Mouse (Mus musculus) lung, postnatal 36 days (tissue): ENCODE data around the gene Gm28043.
A peak's percentile ranks its signal among the peaks of the same experiment; 100 is the strongest.

Experiments
- DNase-seq: peaks from one replicate; pipeline ENCODE4 v3.0.0; 2022; ENCODE audit warnings: mixed read lengths

Gm28043 gene

GRCm38 (mm10) chr17:29681669-29682068 lies 67.0 kb downstream of the Gm28043 start:
- no peak for DNase-seq

GRCm38 (mm10) chr17:29682261-29682660 lies 67.6 kb downstream of the Gm28043 start:
- DNase-seq, result no peak

DNA sequence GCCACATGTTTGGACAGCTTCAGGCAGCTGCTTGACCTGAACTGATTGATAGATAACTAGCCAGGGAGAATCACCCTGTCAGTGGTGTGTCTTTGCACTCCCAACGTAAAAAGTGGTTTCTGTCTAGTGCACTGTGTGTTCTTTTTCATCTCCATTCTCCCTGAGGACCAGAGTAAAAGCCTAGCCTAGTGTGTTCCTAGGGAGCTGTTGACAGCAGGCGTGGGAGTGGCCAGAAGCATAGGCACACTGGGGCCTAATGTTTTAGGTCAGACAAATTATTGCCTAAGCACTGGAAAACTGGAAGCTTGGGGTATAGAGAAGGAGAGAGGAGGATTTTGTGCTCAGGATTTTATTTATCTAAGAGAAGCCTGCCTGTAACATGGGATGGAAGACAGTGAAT lies 68.5 kb downstream of the Gm28043 start:
- DNase-seq, result no peak

DNA sequence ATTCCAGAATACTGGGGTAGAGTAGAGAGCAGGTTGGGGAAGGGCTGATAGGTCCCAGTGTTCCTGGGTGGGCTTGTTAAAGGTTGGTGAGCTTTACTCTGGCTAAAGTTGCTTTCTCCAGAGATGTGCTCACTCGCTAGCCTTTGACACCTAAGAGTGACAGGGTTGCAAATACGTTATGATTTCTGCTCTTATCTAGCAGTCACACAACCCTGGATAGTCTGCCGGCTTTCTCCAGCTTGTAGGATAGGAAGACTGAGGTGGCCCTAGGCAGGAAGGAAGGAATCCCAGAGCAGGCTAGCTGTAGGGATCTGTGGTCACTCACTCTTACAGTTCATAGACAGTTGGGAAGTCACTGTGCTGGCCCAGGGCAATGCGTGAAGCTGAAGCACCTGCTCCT lies 69.6 kb downstream of the Gm28043 start:
- DNase-seq, result no peak

GRCm38 (mm10) chr17:29686771-29687170 lies 72.1 kb downstream of the Gm28043 start:
- no peak for DNase-seq

GRCm38 (mm10) chr17:29687373-29687772 lies 72.7 kb downstream of the Gm28043 start:
- no peak for DNase-seq

GRCm38 (mm10) chr17:29688610-29689009 lies 73.9 kb downstream of the Gm28043 start:
- DNase-seq, result no peak

GRCm38 (mm10) chr17:29690257-29690656 lies 75.6 kb downstream of the Gm28043 start:
- DNase-seq, result no peak

DNA sequence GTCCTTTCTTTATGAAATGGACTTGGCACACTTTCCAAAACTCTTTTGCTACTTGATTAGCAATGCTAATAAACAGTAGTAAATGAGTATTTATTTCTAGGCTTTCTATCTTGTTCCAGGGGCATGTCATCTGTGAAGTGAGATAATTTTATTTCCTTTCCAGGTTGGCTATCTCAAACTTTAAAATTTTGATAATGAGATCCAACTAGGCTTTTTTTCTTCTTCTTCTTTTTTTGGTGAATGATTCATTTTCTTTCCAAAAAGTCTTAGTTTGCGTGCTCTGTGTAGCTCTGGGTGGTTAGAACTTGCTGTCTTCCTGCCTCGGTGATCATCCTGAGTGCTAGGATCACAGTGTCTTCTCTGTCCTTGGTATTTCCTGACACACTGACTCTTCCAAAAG lies 78.2 kb downstream of the Gm28043 start:
- DNase-seq, result no peak

GRCm38 (mm10) chr17:29693571-29693970 lies 78.9 kb downstream of the Gm28043 start:
- DNase-seq, result no peak

GRCm38 (mm10) chr17:29694516-29694915 lies 79.8 kb downstream of the Gm28043 start:
- DNase-seq, result no peak

GRCm38 (mm10) chr17:29696940-29697339 lies 82.3 kb downstream of the Gm28043 start:
- DNase-seq, result no peak

DNA sequence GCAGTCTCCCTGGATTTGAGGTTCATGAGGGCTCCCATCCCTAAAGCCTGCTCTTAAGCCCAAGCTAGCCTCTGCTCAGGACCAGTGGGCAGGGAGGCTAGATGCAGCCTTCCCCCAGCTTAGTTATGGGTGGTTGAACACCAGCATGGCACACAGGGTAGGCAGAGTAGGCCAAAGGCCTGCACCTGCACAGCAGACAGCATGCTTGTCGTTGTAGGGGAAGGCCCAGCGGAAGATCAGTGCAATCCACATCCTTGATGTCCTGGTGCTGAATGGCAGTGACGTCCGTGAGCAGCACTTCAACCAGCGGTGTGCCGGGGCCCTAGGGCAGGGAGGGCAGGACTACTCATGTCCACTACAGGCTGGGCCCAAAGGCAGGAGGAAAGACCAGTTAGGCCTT lies 83.7 kb downstream of the Gm28043 start:
- no peak for DNase-seq

- DNase-seq, result no peak
These were observed 85.9 kb downstream of the Gm28043 start for GRCm38 (mm10) chr17:29700573-29700972.

- no peak for DNase-seq
These were observed 88.4 kb downstream of the Gm28043 start for GRCm38 (mm10) chr17:29702938-29703710.

- peak; percentile 26 for DNase-seq
These were observed 90.1 kb downstream of the Gm28043 start for GRCm38 (mm10) chr17:29704781-29705180.

DNA sequence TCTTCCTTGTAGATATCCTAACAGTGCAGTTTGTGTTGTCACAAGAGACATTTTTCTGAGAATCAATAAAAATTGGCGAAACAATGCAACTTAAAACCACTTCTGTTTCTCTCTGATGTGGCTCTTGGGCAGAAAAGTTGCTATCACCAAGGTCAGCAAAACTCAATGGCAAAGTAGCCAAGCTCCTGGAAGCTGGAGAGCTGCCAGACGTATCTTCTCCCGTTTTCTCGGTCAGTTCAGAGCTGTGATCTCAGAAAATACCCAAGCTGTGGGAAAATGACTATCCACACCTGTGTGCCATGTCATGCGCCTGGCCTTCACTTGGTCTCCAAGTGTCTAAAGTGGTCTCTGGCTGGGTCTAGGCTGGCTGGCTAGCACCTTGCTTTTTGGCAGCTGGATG lies 91.2 kb downstream of the Gm28043 start:
- DNase-seq, result no peak

- DNase-seq, result no peak
These were observed 92.4 kb downstream of the Gm28043 start for GRCm38 (mm10) chr17:29706981-29707545.

- DNase-seq, result no peak
These were observed 94.1 kb downstream of the Gm28043 start for GRCm38 (mm10) chr17:29708783-29709182.

DNA sequence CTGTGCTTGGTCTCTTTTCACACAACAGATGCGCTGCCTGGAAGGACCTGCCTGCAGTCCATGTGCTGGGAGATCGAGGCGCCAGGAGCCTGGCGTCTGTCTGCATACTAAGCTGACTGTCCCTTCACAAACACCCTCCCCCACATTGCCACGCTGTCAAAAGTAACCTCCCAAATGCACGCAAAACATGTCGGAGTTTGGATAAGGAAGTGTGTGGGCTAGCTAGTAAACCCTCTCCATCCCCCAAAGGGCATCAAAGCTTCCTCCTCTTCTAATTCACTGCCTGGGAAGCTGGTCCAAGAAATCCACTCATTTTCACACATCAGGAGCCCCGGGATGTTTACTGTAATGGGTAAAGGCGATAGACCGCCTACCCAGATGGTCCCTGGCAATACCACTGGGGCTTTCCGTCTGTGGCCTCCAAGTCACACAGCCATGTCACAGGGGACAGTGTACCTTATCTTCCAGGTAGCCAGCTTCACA lies 95.9 kb downstream of the Gm28043 start:
- no peak for DNase-seq

DNA sequence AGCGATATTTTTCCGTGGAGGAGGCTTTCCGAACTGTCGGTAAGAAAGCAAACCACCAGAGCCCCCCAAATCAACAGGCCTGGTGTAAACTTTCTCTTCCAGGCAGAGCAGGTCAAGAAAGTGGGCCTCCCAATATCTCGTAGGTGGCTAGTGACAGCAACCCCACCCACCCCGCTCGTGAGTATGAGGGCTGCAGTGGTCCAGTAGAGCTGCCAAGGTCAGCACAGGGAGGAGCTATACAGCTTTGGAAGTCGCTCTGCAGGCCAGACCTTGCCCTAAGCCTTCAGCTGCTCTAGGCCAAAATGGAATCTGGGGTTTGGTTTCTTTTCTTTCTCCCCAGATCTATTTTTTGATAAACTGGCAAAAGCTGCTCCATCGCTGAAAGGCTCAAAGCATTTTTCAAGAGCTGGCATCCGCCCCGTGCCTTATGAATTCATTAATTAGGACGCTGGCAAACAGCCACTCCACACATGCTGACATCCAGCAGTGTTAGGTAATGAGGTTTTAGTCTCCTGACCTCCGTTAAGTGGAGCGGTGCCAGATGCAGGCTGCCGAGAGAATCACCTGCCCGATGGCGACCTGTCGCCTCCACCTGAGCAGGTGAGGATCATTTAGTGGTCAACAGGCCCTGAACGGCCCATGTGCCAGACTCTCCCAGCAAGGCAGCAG lies 96.5 kb downstream of the Gm28043 start:
- DNase-seq, result peak; percentile 31

DNA sequence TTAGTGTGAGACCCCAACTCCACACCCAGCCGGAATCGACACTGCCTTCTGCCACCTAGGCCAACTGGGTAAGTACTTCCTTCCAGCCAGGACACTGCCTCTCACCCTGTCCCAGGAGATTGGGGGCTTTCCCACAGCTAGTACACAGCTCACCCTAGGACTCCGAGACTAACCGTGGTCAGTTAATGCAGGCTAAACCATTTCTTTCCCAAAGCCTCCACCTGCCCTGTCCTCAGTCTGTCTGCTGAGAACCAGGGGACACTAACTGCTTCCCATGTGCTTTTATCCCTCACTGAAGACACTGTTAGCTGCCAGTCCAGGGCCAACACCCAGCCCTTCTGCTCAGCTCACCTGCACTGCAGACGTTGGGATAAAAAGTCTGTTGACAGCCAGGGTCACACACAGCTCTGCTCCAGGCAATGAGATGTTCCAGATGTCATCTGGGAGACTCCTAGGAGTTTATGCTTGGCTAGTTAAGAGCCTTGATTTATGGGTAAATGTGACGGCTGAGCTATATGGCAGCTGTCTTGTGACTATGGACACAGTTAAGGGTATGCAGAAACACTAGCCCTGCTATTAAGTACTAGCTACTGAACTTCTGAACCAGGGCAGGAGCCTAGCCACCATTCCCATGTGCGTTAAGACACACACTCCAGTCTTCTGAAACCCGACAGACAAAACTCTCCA lies 97.2 kb downstream of the Gm28043 start:
- no peak for DNase-seq

GRCm38 (mm10) chr17:29712565-29712964 lies 97.9 kb downstream of the Gm28043 start:
- no peak for DNase-seq
